ENCODE assay signal across 28 mouse cellular contexts in the genomic region with DNA sequence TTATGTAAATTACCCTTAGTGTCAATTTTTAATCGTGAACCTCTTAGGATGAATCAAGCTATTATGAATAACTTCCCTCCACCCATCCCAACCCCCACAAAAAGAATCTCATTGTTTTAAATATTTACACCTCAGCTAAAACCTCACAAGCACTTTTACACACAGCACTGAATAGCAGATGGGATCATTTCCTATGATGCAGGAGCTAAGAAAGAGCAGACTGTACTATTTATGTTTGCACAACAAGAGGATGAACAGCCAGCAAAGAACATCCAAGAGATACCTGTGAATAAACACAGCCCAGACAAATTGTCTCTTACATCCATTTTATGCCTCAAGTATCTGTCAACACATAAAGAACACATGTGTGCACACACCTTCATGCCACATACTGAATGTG. TPM values are rescaled to one million over a fixed set of nuclear protein-coding genes. Genes with fewer than 3 reads are reported as not detected.
A peak's percentile ranks its signal among the peaks of the same experiment; 100 is the strongest.
DNase-seq lines count a peak whose midpoint lies in the region; ATAC-seq and TF ChIP-seq lines count a peak whose summit lies in the region.
"Had no signal": no experiment of that assay in that cellular context is flagged by ENCODE, and none has a peak within 500 bp of the region (broad histone marks: within the 10 kb centered on the region; RNA-seq: fewer than 3 reads in every experiment).

No protein-coding gene starts in this region.

- no peak for DNase-seq in heart, adult 2 months
- DNase-seq in heart, postnatal 36 days: no peak
- DNase-seq in lung, postnatal 0 days (ENCODE audit: low spot score): peak; percentile 60
- DNase-seq in lung, postnatal 4 days: no peak
- DNase-seq in lung, postnatal 25 days (ENCODE audit: low spot score): peak; percentile 50
- DNase-seq in lung, adult 2 months: no peak
- DNase-seq: adrenal gland, adult 2 months; adrenal gland, postnatal 10 days; adrenal gland, postnatal 25 days; B cell, adult 2 months; cerebellum, adult 11 months; cerebellum, adult 18-20 months; cerebellum, adult 8-10 months; cerebellum, adult 9-11 months; cerebellum, postnatal 14 days; cerebellum, postnatal 36 days; embryo, embryonic 11 days had no signal

- no peak for TF ChIP-seq EP300 in heart, adult 2 months (IDR thresholded peaks at IDR 0.05; ENCODE audit: insufficient read depth, low read depth, low read length)
- TF ChIP-seq EP300 in lung, postnatal 0 days (IDR thresholded peaks at IDR 0.05): peak; percentile 94

- WGBS in heart, adult 2 months: 54% methylated on average over 1 of the region's 1 CpGs
- WGBS in lung, postnatal 0 days: 51% methylated on average over 1 of the region's 1 CpGs
- WGBS in lung, adult 2 months: 41% methylated on average over 1 of the region's 1 CpGs

- no peak overlapping the region for H3K4me2 ChIP-seq in lung, postnatal 0 days (replicated peaks; ENCODE audit: low read depth, low read length)
- H3K4me2 ChIP-seq: embryonic facial prominence, embryonic 13.5 days; embryonic facial prominence, embryonic 15.5 days; forebrain, embryonic 12.5 days had no signal

- no peak overlapping the region for H3K4me3 ChIP-seq in heart, adult 2 months
- no peak overlapping the region for H3K4me3 ChIP-seq in lung, postnatal 0 days (ENCODE audit: low read depth, low read length)
- no peak overlapping the region for H3K4me3 ChIP-seq in lung, adult 2 months (replicated peaks; ENCODE audit: extremely low read depth, low read depth, low read length)
- H3K4me3 ChIP-seq: embryonic facial prominence, embryonic 13.5 days; embryonic facial prominence, embryonic 15.5 days; erythroblast, embryonic 14.5 days; forebrain, embryonic 10.5 days; forebrain, embryonic 12.5 days had no signal

- TF ChIP-seq POLR2A in heart, adult 2 months (IDR thresholded peaks at IDR 0.05; ENCODE audit: insufficient read depth, low read depth, low read length): no peak
- no peak for TF ChIP-seq POLR2A in lung, adult 2 months (IDR thresholded peaks at IDR 0.05; ENCODE audit: borderline replicate concordance, extremely low read depth, low read depth, low read length)

- peak overlapping the region; percentile 38; the same call in 1 of the 2 replicates for H3K27ac ChIP-seq in heart, adult 2 months
- peak overlapping the region; percentile 58; the same call in 1 of the 2 replicates for H3K27ac ChIP-seq in lung, postnatal 0 days (ENCODE audit: low read length)
- H3K27ac ChIP-seq: embryonic facial prominence, embryonic 13.5 days; embryonic facial prominence, embryonic 15.5 days; forebrain, embryonic 10.5 days; forebrain, embryonic 12.5 days had no signal

- no peak for TF ChIP-seq CTCF in heart, adult 2 months (IDR thresholded peaks at IDR 0.05)
- TF ChIP-seq CTCF in lung, postnatal 0 days (IDR thresholded peaks at IDR 0.05): no peak
- TF ChIP-seq CTCF in lung, adult 2 months (IDR thresholded peaks at IDR 0.05; ENCODE audit: insufficient read depth, low read length): no peak

- no peaks in the 10 kb centered on the region for H3K79me2 ChIP-seq in heart, adult 2 months (replicated peaks; ENCODE audit: control insufficient read depth, insufficient read depth, low read length)

- no peaks in the 10 kb centered on the region for H3K27me3 ChIP-seq in heart, adult 2 months (ENCODE audit: control insufficient read depth, insufficient read depth, low read length)
- no peaks in the 10 kb centered on the region for H3K27me3 ChIP-seq in lung, postnatal 0 days (replicated peaks; ENCODE audit: insufficient read depth, low read length)
- H3K27me3 ChIP-seq: CH12.LX; embryonic facial prominence, embryonic 13.5 days; embryonic facial prominence, embryonic 15.5 days; forebrain, embryonic 12.5 days; Patski had no signal

- no peaks in the 10 kb centered on the region; the same call in 1 of the 2 replicates for H3K36me3 ChIP-seq in heart, adult 2 months (ENCODE audit: control insufficient read depth, insufficient read depth, low read length)
- no peaks in the 10 kb centered on the region for H3K36me3 ChIP-seq in lung, postnatal 0 days (ENCODE audit: insufficient read depth, low read length)
- H3K36me3 ChIP-seq: embryonic facial prominence, embryonic 13.5 days; embryonic facial prominence, embryonic 15.5 days; forebrain, embryonic 10.5 days; forebrain, embryonic 12.5 days; G1E had no signal

- peak; percentile 56 for ATAC-seq in lung, postnatal 0 days
- ATAC-seq: CD4-positive, CD25-positive, alpha-beta regulatory T cell, adult 4 months; forebrain, embryonic 14.5 days; forebrain, embryonic 16.5 days; Patski had no signal

- no peaks in the 10 kb centered on the region for H3K9me3 ChIP-seq in lung, postnatal 0 days (ENCODE audit: low read length)
- H3K9me3 ChIP-seq: embryonic facial prominence, embryonic 13.5 days; embryonic facial prominence, embryonic 15.5 days; forebrain, embryonic 10.5 days; forebrain, embryonic 12.5 days; G1E had no signal

- H3K4me1 ChIP-seq in heart, adult 2 months (ENCODE audit: control insufficient read depth, insufficient read depth, low read length): peaks cover 10% of the 10 kb centered on the region
- H3K4me1 ChIP-seq in lung, postnatal 0 days (ENCODE audit: insufficient read depth, low read depth, low read length): no peaks in the 10 kb centered on the region
- peaks cover 18% of the 10 kb centered on the region for H3K4me1 ChIP-seq in lung, adult 2 months (ENCODE audit: control insufficient read depth, insufficient read depth, low read length)
- H3K4me1 ChIP-seq: forebrain, embryonic 12.5 days had no signal

- H3K9ac ChIP-seq in heart, adult 2 months (ENCODE audit: low read depth, low read length): no peak overlapping the region
- no peak overlapping the region for H3K9ac ChIP-seq in lung, postnatal 0 days (replicated peaks; ENCODE audit: low read depth)
- H3K9ac ChIP-seq: embryonic facial prominence, embryonic 13.5 days; embryonic facial prominence, embryonic 15.5 days; forebrain, embryonic 12.5 days had no signal

- intact Hi-C loops in heart, adult 2 months (cut with DNase I): no loop called here
- intact Hi-C loops in heart, postnatal 36 days (cut with DNase I): no loop called here

RNA-seq across cellular contexts. Expression of a gene that starts 41.7 kb away (rescaled TPM):
- total RNA-seq in heart, adult 2 months (2021): 1 to 10 TPM; 6.2 to 6.3 TPM
- 1.1 and 2.1 TPM in 2 replicates for polyA plus RNA-seq in heart, adult 2 months (2012; rRNA removed)
- total RNA-seq in heart, postnatal 36 days (2021): 1 to 10 TPM; 6.7 to 7.0 TPM
- polyA plus RNA-seq in lung, postnatal 0 days (2015; fragmentation: Nextera tagmentation; extraction: Ambion mirVana): 4.0 and 4.6 TPM in 2 replicates
- polyA plus RNA-seq in lung, adult 2 months (2012; rRNA removed): 3.7 and 6.2 TPM in 2 replicates
- polyA plus RNA-seq: erythroblast, embryonic 14.5 days; G1E had no signal

Comparison
In these comparisons a context has a peak if more than half of its experiments do, and no peak if none do; other contexts are left out.
1. DNase-seq: peak in lung, postnatal 0 days (single experiment) and lung, postnatal 25 days (single experiment); none in heart, adult 2 months (0 of 2), heart, postnatal 36 days (0 of 2), lung, postnatal 4 days (0 of 2) and lung, adult 2 months (single experiment).